Comparison of ENCODE assay signal across 11 mouse cellular contexts in the genomic region with DNA sequence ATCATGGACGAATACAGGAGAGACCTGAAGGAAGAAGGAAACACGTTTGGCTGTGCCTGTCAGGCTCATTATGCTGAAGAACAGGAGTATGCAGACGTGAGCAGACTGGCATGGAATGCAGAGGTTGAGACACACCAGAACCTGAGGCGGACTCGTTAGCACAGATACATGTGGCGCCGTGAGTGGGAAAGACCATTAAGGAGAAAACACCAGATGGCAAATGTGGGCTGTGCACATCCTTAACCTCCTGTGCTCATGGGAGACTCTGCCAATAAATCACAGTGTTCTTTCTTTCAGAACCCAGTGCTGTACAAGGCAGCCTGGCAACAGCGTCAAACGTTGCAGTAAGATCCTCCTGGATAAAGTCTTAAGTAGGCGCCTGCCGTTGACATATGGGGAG. TPM values are rescaled to one million over a fixed set of nuclear protein-coding genes. Genes with fewer than 3 reads are reported as not detected.
DNase-seq lines count a peak whose midpoint lies in the region; ATAC-seq and TF ChIP-seq lines count a peak whose summit lies in the region.
"Had no signal": no experiment of that assay in that cellular context is flagged by ENCODE, and none has a peak within 500 bp of the region (broad histone marks: within the 10 kb centered on the region; RNA-seq: fewer than 3 reads in every experiment).

No protein-coding gene starts in this region.

- H3K36me3 ChIP-seq in forebrain, postnatal 0 days (ENCODE audit: insufficient read depth): no peaks in the 10 kb centered on the region

- H3K9me3 ChIP-seq in forebrain, postnatal 0 days (ENCODE audit: low read length): no peaks in the 10 kb centered on the region
- H3K9me3 ChIP-seq: megakaryocyte, embryonic 14.5 days had no signal

- no peaks in the 10 kb centered on the region for H3K4me1 ChIP-seq in forebrain, postnatal 0 days (ENCODE audit: insufficient read depth)
- H3K4me1 ChIP-seq: megakaryocyte, embryonic 14.5 days had no signal

- no peak overlapping the region for H3K27ac ChIP-seq in forebrain, postnatal 0 days (ENCODE audit: low read depth, low read length)

- ATAC-seq in forebrain, postnatal 0 days: peak; percentile 42

- H3K4me2 ChIP-seq in forebrain, postnatal 0 days (ENCODE audit: low read depth): no peak overlapping the region

- TF ChIP-seq CTCF in forebrain, postnatal 0 days (IDR thresholded peaks at IDR 0.05; ENCODE audit: low read depth): no peak

- H3K4me3 ChIP-seq in forebrain, postnatal 0 days (ENCODE audit: low read depth, low read length): no peak overlapping the region
- H3K4me3 ChIP-seq: megakaryocyte, embryonic 14.5 days had no signal

- H3K27me3 ChIP-seq in forebrain, postnatal 0 days (ENCODE audit: insufficient read depth, low read length): no peaks in the 10 kb centered on the region

- DNase-seq in right cerebral cortex, adult 2 months (ENCODE audit: low spot score in 2 of 2): peak; percentile 64
- DNase-seq in right cerebral cortex, postnatal 4 days: no peak
- DNase-seq in forebrain, postnatal 0 days: no peak
- DNase-seq in left cerebral cortex, adult 9 months (ENCODE audit: low spot score in 2 of 2): peak; percentile 20 to 75
- no peak for DNase-seq in spleen, adult 18-20 months
- DNase-seq in lung, postnatal 25 days (ENCODE audit: low spot score): no peak
- no peak for DNase-seq in heart, adult 8-10 months (ENCODE audit: low spot score)
- DNase-seq: gastrocnemius, postnatal 36 days; kidney, postnatal 4 days had no signal

- 42% methylated on average over 11 of the region's 11 CpGs for WGBS in forebrain, postnatal 0 days

- H3K9ac ChIP-seq in forebrain, postnatal 0 days: no peak overlapping the region

RNA-seq across cellular contexts. Expression of a gene that starts 20.7 kb away (rescaled TPM):
- not detected in 2 replicates for total RNA-seq in forebrain, postnatal 0 days (2014; rRNA removed)
- polyA plus RNA-seq in forebrain, postnatal 0 days (2015; fragmentation: Nextera tagmentation; extraction: Ambion mirVana): not detected in 2 replicates
- total RNA-seq in heart, adult 8-10 months (2022): not detected
- total RNA-seq: gastrocnemius, postnatal 36 days had no signal
- polyA plus RNA-seq: stomach, embryonic 14.5 days had no signal

Comparison
In these comparisons a context has a peak if more than half of its experiments do, and no peak if none do; other contexts are left out.
1. DNase-seq: peak in right cerebral cortex, adult 2 months (2 of 2) and left cerebral cortex, adult 9 months (2 of 2); none in right cerebral cortex, postnatal 4 days (single experiment), forebrain, postnatal 0 days (single experiment), spleen, adult 18-20 months (0 of 2), lung, postnatal 25 days (single experiment) and heart, adult 8-10 months (single experiment).